Mouse (Mus musculus): Measurements from ENCODE around the gene Asb8. TPM values are rescaled to one million over a fixed set of nuclear protein-coding genes. Genes with fewer than 3 reads are reported as not detected.

Gene Asb8
- polyA plus RNA-seq, 1 experiment from 2014 or later, result 47.6 TPM

DNA sequence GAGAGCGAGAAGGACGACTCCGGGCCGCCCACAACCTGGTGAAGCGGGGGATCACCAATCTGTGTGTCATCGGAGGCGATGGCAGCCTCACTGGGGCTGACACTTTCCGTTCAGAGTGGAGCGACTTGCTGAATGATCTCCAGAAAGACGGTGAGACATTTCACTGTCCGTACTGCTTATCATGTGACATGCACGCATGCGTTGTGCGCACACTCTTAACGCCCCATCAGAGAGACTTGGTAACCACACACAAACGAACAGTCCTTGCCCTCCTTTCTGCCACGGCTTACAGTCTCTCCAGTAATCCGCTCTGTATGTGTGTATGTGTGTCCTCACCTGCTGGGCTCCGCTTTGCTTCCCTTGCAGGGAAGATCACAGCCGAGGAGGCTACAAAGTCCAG lies 44.6 kb downstream of the Asb8 start:
- H3K9me3 ChIP-seq (ENCODE audit: control insufficient read depth, low read depth, low read length), result no peaks in the 10 kb centered on the region
- H3K4me2 ChIP-seq (replicated peaks; ENCODE audit: low read depth, low read length), result no peak overlapping the region
- ATAC-seq (ENCODE audit: insufficient number of reproducible peaks, insufficient read depth, low FRiP score, low read depth), result no peak
- H3K4me3 ChIP-seq (ENCODE audit: low read depth, low read length), result no peak overlapping the region
- no peaks in the 10 kb centered on the region for H3K4me1 ChIP-seq (ENCODE audit: control insufficient read depth, insufficient read depth, low read length)
- 95% methylated on average over 20 of the region's 20 CpGs for WGBS
- H3K27me3 ChIP-seq (ENCODE audit: control insufficient read depth, insufficient read depth, low read length), result no peaks in the 10 kb centered on the region
- peaks cover 29% of the 10 kb centered on the region for H3K36me3 ChIP-seq (ENCODE audit: control insufficient read depth, insufficient read depth, low read length)
- H3K27ac ChIP-seq (ENCODE audit: low read length), result no peak overlapping the region
- H3K9ac ChIP-seq (replicated peaks; ENCODE audit: low read depth, low read length), result no peak overlapping the region

DNA sequence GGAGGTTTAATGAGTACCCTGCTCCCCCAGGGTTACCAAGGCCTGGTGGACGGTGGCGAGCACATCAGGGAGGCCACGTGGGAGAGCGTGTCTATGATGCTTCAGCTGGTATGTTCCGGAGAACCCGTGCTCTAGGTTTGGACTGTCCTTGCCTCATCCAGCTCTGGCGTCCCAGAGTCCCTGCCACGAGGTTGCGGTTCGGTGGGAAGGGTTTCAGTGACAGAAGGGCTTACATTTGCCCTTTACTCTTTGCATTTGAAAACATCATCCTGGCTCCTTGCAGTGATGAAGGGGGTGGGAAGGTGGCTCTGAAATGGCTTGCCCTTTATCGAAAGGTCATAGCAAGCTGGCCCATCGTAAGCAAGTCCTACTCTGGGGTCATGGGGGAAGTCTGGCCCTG lies 46.1 kb downstream of the Asb8 start:
- H3K9ac ChIP-seq (replicated peaks; ENCODE audit: low read depth, low read length), result no peak overlapping the region
- H3K4me3 ChIP-seq (ENCODE audit: low read depth, low read length), result no peak overlapping the region
- H3K27ac ChIP-seq (ENCODE audit: low read length), result no peak overlapping the region
- peaks cover 17% of the 10 kb centered on the region for H3K36me3 ChIP-seq (ENCODE audit: control insufficient read depth, insufficient read depth, low read length)
- no peak for ATAC-seq (ENCODE audit: insufficient number of reproducible peaks, insufficient read depth, low FRiP score, low read depth)
- no peak overlapping the region for H3K4me2 ChIP-seq (replicated peaks; ENCODE audit: low read depth, low read length)
- no peaks in the 10 kb centered on the region for H3K4me1 ChIP-seq (ENCODE audit: control insufficient read depth, insufficient read depth, low read length)
- 89% methylated on average over 12 of the region's 12 CpGs for WGBS
- H3K9me3 ChIP-seq (ENCODE audit: control insufficient read depth, low read depth, low read length), result no peaks in the 10 kb centered on the region
- H3K27me3 ChIP-seq (ENCODE audit: control insufficient read depth, insufficient read depth, low read length), result no peaks in the 10 kb centered on the region

DNA sequence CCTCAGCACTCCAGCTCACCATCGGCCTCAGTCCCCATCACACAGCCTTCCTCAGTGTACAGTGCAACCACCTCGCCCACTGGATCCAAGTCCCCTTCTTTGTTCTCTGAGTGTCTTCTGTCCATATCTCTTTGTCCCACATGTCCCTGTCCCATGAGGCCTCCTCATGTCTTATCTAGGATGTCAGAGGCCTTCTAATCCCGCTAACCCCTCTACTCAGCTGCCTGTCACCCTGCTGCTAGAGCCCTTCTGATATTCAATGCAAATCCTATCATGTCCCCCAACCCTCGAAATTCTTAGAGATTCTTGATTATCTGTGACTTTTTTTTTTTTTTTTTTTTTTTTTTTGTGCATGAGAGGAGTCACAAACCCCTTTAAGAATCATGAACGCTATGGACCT lies 49.1 kb downstream of the Asb8 start:
- Histone ChIP-seq H3K4me3 (ENCODE audit: low read depth, low read length) (no peak overlapping the region), H3K9ac (replicated peaks; ENCODE audit: low read depth, low read length) (no peak overlapping the region), H3K36me3 (ENCODE audit: control insufficient read depth, insufficient read depth, low read length) (peaks cover 4% of the 10 kb centered on the region; the same call in 1 of the 2 replicates), H3K4me1 (ENCODE audit: control insufficient read depth, insufficient read depth, low read length) (no peaks in the 10 kb centered on the region), H3K9me3 (ENCODE audit: control insufficient read depth, low read depth, low read length) (no peaks in the 10 kb centered on the region), H3K27ac (ENCODE audit: low read length) (no peak overlapping the region), H3K4me2 (replicated peaks; ENCODE audit: low read depth, low read length) (no peak overlapping the region), H3K27me3 (ENCODE audit: control insufficient read depth, insufficient read depth, low read length) (no peaks in the 10 kb centered on the region)
- ATAC-seq (ENCODE audit: insufficient number of reproducible peaks, insufficient read depth, low FRiP score, low read depth), result no peak
- WGBS, result 83% methylated on average over 5 of the region's 5 CpGs

GRCm38 (mm10) chr15:98115779-98116163 lies 49.7 kb downstream of the Asb8 start:
- Histone ChIP-seq H3K4me3 (ENCODE audit: low read depth, low read length) (no peak overlapping the region), H3K27ac (ENCODE audit: low read length) (no peak overlapping the region), H3K4me1 (ENCODE audit: control insufficient read depth, insufficient read depth, low read length) (no peaks in the 10 kb centered on the region), H3K27me3 (ENCODE audit: control insufficient read depth, insufficient read depth, low read length) (no peaks in the 10 kb centered on the region), H3K9me3 (ENCODE audit: control insufficient read depth, low read depth, low read length) (no peaks in the 10 kb centered on the region), H3K36me3 (ENCODE audit: control insufficient read depth, insufficient read depth, low read length) (peaks cover 4% of the 10 kb centered on the region; the same call in 1 of the 2 replicates), H3K4me2 (replicated peaks; ENCODE audit: low read depth, low read length) (no peak overlapping the region), H3K9ac (replicated peaks; ENCODE audit: low read depth, low read length) (no peak overlapping the region)
- ATAC-seq (ENCODE audit: insufficient number of reproducible peaks, insufficient read depth, low FRiP score, low read depth), result no peak
- 89% methylated on average over 9 of the region's 9 CpGs for WGBS

- H3K27me3 ChIP-seq (ENCODE audit: control insufficient read depth, insufficient read depth, low read length), result no peaks in the 10 kb centered on the region
- no peak overlapping the region for H3K27ac ChIP-seq (ENCODE audit: low read length)
- H3K4me1 ChIP-seq (ENCODE audit: control insufficient read depth, insufficient read depth, low read length), result no peaks in the 10 kb centered on the region
- no peaks in the 10 kb centered on the region for H3K9me3 ChIP-seq (ENCODE audit: control insufficient read depth, low read depth, low read length)
- H3K4me2 ChIP-seq (replicated peaks; ENCODE audit: low read depth, low read length), result no peak overlapping the region
- no peak overlapping the region for H3K9ac ChIP-seq (replicated peaks; ENCODE audit: low read depth, low read length)
- no peak for ATAC-seq (ENCODE audit: insufficient number of reproducible peaks, insufficient read depth, low FRiP score, low read depth)
- peaks cover 4% of the 10 kb centered on the region; the same call in 1 of the 2 replicates for H3K36me3 ChIP-seq (ENCODE audit: control insufficient read depth, insufficient read depth, low read length)
- no peak overlapping the region for H3K4me3 ChIP-seq (ENCODE audit: low read depth, low read length)
- WGBS, result 90% methylated on average over 10 of the region's 10 CpGs
Measured at GRCm38 (mm10) chr15:98114852-98115778, 50.3 kb downstream of the Asb8 start.

- Histone ChIP-seq H3K4me3 (ENCODE audit: low read depth, low read length) (no peak overlapping the region), H3K4me2 (replicated peaks; ENCODE audit: low read depth, low read length) (no peak overlapping the region), H3K27ac (ENCODE audit: low read length) (no peak overlapping the region), H3K9ac (replicated peaks; ENCODE audit: low read depth, low read length) (no peak overlapping the region), H3K9me3 (ENCODE audit: control insufficient read depth, low read depth, low read length) (no peaks in the 10 kb centered on the region), H3K27me3 (ENCODE audit: control insufficient read depth, insufficient read depth, low read length) (no peaks in the 10 kb centered on the region), H3K4me1 (ENCODE audit: control insufficient read depth, insufficient read depth, low read length) (no peaks in the 10 kb centered on the region), H3K36me3 (ENCODE audit: control insufficient read depth, insufficient read depth, low read length) (peaks cover 4% of the 10 kb centered on the region; the same call in 1 of the 2 replicates)
- WGBS, result 81% methylated on average over 10 of the region's 10 CpGs
- ATAC-seq (ENCODE audit: insufficient number of reproducible peaks, insufficient read depth, low FRiP score, low read depth), result no peak
Measured at GRCm38 (mm10) chr15:98114098-98114851, 51.1 kb downstream of the Asb8 start.

GRCm38 (mm10) chr15:98111791-98112190 lies 53.6 kb downstream of the Asb8 start:
- Histone ChIP-seq H3K4me1 (ENCODE audit: control insufficient read depth, insufficient read depth, low read length) (no peaks in the 10 kb centered on the region), H3K36me3 (ENCODE audit: control insufficient read depth, insufficient read depth, low read length) (peaks cover 4% of the 10 kb centered on the region; the same call in 1 of the 2 replicates), H3K4me2 (replicated peaks; ENCODE audit: low read depth, low read length) (no peak overlapping the region), H3K9me3 (ENCODE audit: control insufficient read depth, low read depth, low read length) (no peaks in the 10 kb centered on the region), H3K4me3 (ENCODE audit: low read depth, low read length) (no peak overlapping the region), H3K27me3 (ENCODE audit: control insufficient read depth, insufficient read depth, low read length) (no peaks in the 10 kb centered on the region), H3K9ac (replicated peaks; ENCODE audit: low read depth, low read length) (no peak overlapping the region), H3K27ac (ENCODE audit: low read length) (no peak overlapping the region)
- ATAC-seq (ENCODE audit: insufficient number of reproducible peaks, insufficient read depth, low FRiP score, low read depth), result no peak
- WGBS, result 69% methylated on average over 5 of the region's 5 CpGs

GRCm38 (mm10) chr15:98108297-98109152 lies 56.9 kb downstream of the Asb8 start:
- H3K9me3 ChIP-seq (ENCODE audit: control insufficient read depth, low read depth, low read length), result no peaks in the 10 kb centered on the region
- peak overlapping the region; percentile 71 for H3K9ac ChIP-seq (replicated peaks; ENCODE audit: low read depth, low read length)
- H3K4me3 ChIP-seq (ENCODE audit: low read depth, low read length), result peak overlapping the region; percentile 63
- peak overlapping the region; percentile 65 for H3K4me2 ChIP-seq (replicated peaks; ENCODE audit: low read depth, low read length)
- H3K36me3 ChIP-seq (ENCODE audit: control insufficient read depth, insufficient read depth, low read length), result no peaks in the 10 kb centered on the region; the same call in 1 of the 2 replicates
- H3K4me1 ChIP-seq (ENCODE audit: control insufficient read depth, insufficient read depth, low read length), result no peaks in the 10 kb centered on the region
- WGBS, result under 1% methylated on average over 37 of the region's 37 CpGs
- peak; percentile 95 for ATAC-seq (ENCODE audit: insufficient number of reproducible peaks, insufficient read depth, low FRiP score, low read depth)
- no peaks in the 10 kb centered on the region for H3K27me3 ChIP-seq (ENCODE audit: control insufficient read depth, insufficient read depth, low read length)
- H3K27ac ChIP-seq (ENCODE audit: low read length), result peak overlapping the region; percentile 57; the same call in 1 of the 2 replicates

Measured in stomach, embryonic 14.5 days (tissue).